Mouse (Mus musculus) heart, embryonic 13.5 days (tissue): ENCODE measurements around the gene Eif2b1. TPM values are rescaled to one million over a fixed set of nuclear protein-coding genes. Genes with fewer than 3 reads are reported as not detected.
"Not testable (repeated sequence)": the region's sequence is repeated elsewhere in the genome, so short reads cannot be mapped to it uniquely, and the experiment has no call there.

Experiments
- ATAC-seq: fragments of 200-750 bp; cut with Nextera tagmentation; 2 replicates; pipeline ENCODE4 v1.8.0; 2017; ENCODE audit warnings: moderate TSS enrichment; ENCODE audit not compliant: insufficient number of reproducible peaks, low FRiP score, low TSS enrichment; ENCODE audit errors: extremely low read depth
- H3K27ac ChIP-seq: fragments of 300-500 bp; sonication (generic); replicated peaks from 2 replicates; pipeline ENCODE4 v1.5.1; 2015; ENCODE audit warnings: moderate library complexity, mild to moderate bottlenecking, inconsistent platforms
- H3K27me3 ChIP-seq: fragments of 300-500 bp; sonication (generic); replicated peaks from 2 replicates; pipeline ENCODE4 v1.6.1; 2015; ENCODE audit warnings: mild to moderate bottlenecking, inconsistent platforms
- H3K36me3 ChIP-seq: fragments of 300-500 bp; sonication (generic); 2 replicates; pipeline ENCODE4 v1.6.1; 2015; ENCODE audit warnings: mild to moderate bottlenecking, inconsistent platforms
- H3K4me1 ChIP-seq: fragments of 300-500 bp; sonication (generic); 2 replicates; pipeline ENCODE4 v1.6.1; 2015; ENCODE audit warnings: inconsistent platforms
- H3K4me2 ChIP-seq: fragments of 300-500 bp; sonication (generic); 2 replicates; pipeline ENCODE4 v1.6.1; 2015; ENCODE audit warnings: inconsistent platforms, mild to moderate bottlenecking, moderate library complexity
- H3K4me3 ChIP-seq: fragments of 300-500 bp; sonication (generic); 2 replicates; pipeline ENCODE4 v1.5.1; 2015; ENCODE audit warnings: moderate library complexity, mild to moderate bottlenecking, inconsistent platforms
- H3K9ac ChIP-seq: fragments of 300-500 bp; sonication (generic); 2 replicates; pipeline ENCODE4 v1.6.1; 2015; ENCODE audit warnings: inconsistent platforms, mild to moderate bottlenecking, moderate library complexity
- H3K9me3 ChIP-seq: fragments of 300-500 bp; sonication (generic); 2 replicates; pipeline ENCODE4 v1.6.1; 2016; ENCODE audit warnings: inconsistent platforms
- WGBS: fragments of 180-500 bp; shearing (Covaris S2); methylation state at CpG from one replicate; pipeline ENCODE4 v1.1.7; 2015; ENCODE audit warnings: mixed read lengths; 5-methylcytosine and 5-hydroxymethylcytosine counted together
- polyA plus RNA-seq: library from polyadenylated mRNA; unstranded; fragments of >200 nt; fragmentation: Nextera tagmentation; extraction: Ambion mirVana; gene quantifications from 2 replicates; pipeline ENCODE4 v1.2.1, GENCODE M21; 2015

Eif2b1 gene
- 60.8 and 62.0 TPM in 2 replicates for polyA plus RNA-seq

GRCm38 (mm10) chr5:124578633-124579317 lies at the start of gene Eif2b1, which contains the start of gene Gtf2h3:
TSS of gene Eif2b1 (minus strand) at chr5:124579131.
TSS of gene Gtf2h3 (plus strand) at chr5:124579140.
- WGBS: under 1% methylated on average over 51 of the region's 51 CpGs
- peaks cover 57% of the 10 kb centered on the region for H3K36me3 ChIP-seq
- peaks cover 18% of the 10 kb centered on the region for H3K4me1 ChIP-seq

DNA sequence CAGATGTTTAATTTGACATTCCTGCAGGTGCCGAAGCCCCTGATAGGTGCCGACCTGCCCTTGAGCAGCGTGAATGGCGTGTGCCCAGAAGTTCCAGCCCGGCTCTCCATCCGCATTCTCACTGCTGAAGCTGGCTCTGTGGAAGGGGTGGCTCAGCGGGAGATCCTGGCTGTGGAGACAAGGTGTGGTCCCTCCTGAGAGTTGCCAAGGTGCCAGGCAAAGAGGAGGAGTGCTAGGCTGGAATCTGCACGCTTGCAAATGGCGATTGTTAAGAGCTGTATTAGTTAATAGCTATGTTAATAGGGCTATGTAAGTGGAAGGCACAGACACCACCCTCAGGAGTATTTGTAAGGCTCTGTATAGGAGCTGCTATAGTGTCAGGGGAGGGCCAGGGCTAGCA lies 45.4 kb upstream of the Eif2b1 start:
- WGBS: 83% methylated on average over 9 of the region's 9 CpGs
- H3K9me3 ChIP-seq: no peaks in the 10 kb centered on the region
- no peak for ATAC-seq
- no peak overlapping the region for H3K9ac ChIP-seq
- H3K4me2 ChIP-seq: no peak overlapping the region
- H3K4me3 ChIP-seq: no peak overlapping the region
- H3K36me3 ChIP-seq: 0 out of 2 replicates have a peak, but pooled peaks cover 3% of the 10 kb centered on the region
- H3K27me3 ChIP-seq: no peaks in the 10 kb centered on the region
- H3K27ac ChIP-seq: no peak overlapping the region
- H3K4me1 ChIP-seq: peaks cover 6% of the 10 kb centered on the region

More at GRCm38 (mm10) chr5:124578633-124579317, at the start of gene Eif2b1, which contains the start of gene Gtf2h3:
- Histone ChIP-seq H3K27me3 (no peaks in the 10 kb centered on the region), H3K9ac (peak within 1 kb of the TSS; percentile 89), H3K4me3 (peak within 1 kb of the TSS; percentile 76), H3K27ac (0 out of 2 replicates have a peak within 1 kb of the TSS, but pooled peaks have one; percentile 6), H3K9me3 (no peaks in the 10 kb centered on the region), H3K4me2 (peak within 1 kb of the TSS; percentile 83)
- peak; percentile 79; the same call in 1 of the 2 replicates for ATAC-seq

GRCm38 (mm10) chr5:124622890-124623289 lies 44.0 kb upstream of the Eif2b1 start:
- Histone ChIP-seq H3K27me3 (no peaks in the 10 kb centered on the region), H3K9ac (no peak overlapping the region), H3K36me3 (0 out of 2 replicates have a peak, but pooled peaks cover 3% of the 10 kb centered on the region), H3K4me3 (no peak overlapping the region), H3K27ac (no peak overlapping the region), H3K4me2 (no peak overlapping the region), H3K9me3 (no peaks in the 10 kb centered on the region), H3K4me1 (peaks cover 1% of the 10 kb centered on the region)
- no peak for ATAC-seq
- WGBS: 76% methylated on average over 15 of the region's 15 CpGs

DNA sequence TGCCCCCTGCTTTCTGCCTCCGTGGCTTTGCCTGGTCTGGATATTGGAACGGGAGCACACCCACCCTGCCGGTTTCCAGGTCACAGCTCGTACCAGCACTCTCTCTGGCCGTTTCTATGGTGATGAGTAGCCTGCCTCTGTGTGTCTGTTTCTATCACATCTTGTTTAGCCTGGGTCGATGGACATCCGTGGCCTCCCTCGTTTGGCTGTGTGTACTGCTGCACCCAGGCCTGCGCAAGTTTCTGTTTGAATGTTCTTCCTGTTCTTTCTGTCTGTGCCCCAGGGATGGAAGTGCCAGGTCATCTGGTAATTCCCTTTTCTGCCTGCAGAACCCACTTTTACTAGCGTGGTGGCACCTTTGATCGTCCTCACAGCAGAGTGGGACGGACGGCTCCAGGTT lies 42.4 kb upstream of the Eif2b1 start:
- H3K4me2 ChIP-seq: no peak overlapping the region
- H3K36me3 ChIP-seq: 0 out of 2 replicates have a peak, but pooled peaks cover 3% of the 10 kb centered on the region
- ATAC-seq: no peak
- no peaks in the 10 kb centered on the region for H3K4me1 ChIP-seq
- H3K27ac ChIP-seq: no peak overlapping the region
- H3K9ac ChIP-seq: no peak overlapping the region
- WGBS: 72% methylated on average over 13 of the region's 13 CpGs
- H3K27me3 ChIP-seq: no peaks in the 10 kb centered on the region
- H3K4me3 ChIP-seq: no peak overlapping the region
- no peaks in the 10 kb centered on the region for H3K9me3 ChIP-seq

- Histone ChIP-seq H3K9ac (no peak overlapping the region), H3K27ac (no peak overlapping the region), H3K4me3 (no peak overlapping the region), H3K4me1 (no peaks in the 10 kb centered on the region), H3K36me3 (no peaks in the 10 kb centered on the region), H3K27me3 (no peaks in the 10 kb centered on the region), H3K9me3 (no peaks in the 10 kb centered on the region), H3K4me2 (no peak overlapping the region)
- no peak for ATAC-seq
- WGBS: 72% methylated on average over 10 of the region's 10 CpGs
These were observed 39.8 kb upstream of the Eif2b1 start for GRCm38 (mm10) chr5:124618711-124619110.

DNA sequence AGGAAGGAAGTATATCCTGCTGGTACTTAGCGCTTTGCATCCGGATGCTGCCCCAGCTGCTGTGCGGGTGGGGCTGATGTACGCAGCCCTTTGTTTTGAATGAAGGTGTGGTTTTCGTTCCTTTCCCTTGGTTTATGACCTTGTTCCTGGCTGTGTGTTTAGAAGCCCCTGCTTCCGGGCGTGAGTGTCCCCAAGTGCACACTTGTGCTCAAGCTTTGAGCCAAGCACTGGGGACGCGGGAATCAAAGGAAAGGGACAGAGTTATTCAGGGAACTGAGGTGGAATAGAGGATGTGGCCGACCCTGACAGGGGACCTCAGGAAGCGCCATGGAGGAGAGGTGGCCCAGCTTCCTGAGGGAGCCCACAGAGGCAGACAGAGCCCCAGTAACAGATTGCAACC lies 35.8 kb upstream of the Eif2b1 start:
- Histone ChIP-seq H3K9ac (no peak overlapping the region), H3K27me3 (no peaks in the 10 kb centered on the region), H3K4me2 (no peak overlapping the region), H3K4me1 (no peaks in the 10 kb centered on the region), H3K9me3 (no peaks in the 10 kb centered on the region), H3K4me3 (no peak overlapping the region), H3K36me3 (peaks cover 8% of the 10 kb centered on the region), H3K27ac (no peak overlapping the region)
- WGBS: 74% methylated on average over 11 of the region's 11 CpGs
- no peak for ATAC-seq

GRCm38 (mm10) chr5:124610965-124611364 lies 32.0 kb upstream of the Eif2b1 start:
- Histone ChIP-seq H3K9me3 (no peaks in the 10 kb centered on the region), H3K9ac (no peak overlapping the region), H3K36me3 (peaks cover 8% of the 10 kb centered on the region), H3K4me2 (no peak overlapping the region), H3K4me3 (no peak overlapping the region), H3K4me1 (no peaks in the 10 kb centered on the region), H3K27me3 (no peaks in the 10 kb centered on the region), H3K27ac (no peak overlapping the region)
- 64% methylated on average over 10 of the region's 10 CpGs for WGBS
- ATAC-seq: no peak

DNA sequence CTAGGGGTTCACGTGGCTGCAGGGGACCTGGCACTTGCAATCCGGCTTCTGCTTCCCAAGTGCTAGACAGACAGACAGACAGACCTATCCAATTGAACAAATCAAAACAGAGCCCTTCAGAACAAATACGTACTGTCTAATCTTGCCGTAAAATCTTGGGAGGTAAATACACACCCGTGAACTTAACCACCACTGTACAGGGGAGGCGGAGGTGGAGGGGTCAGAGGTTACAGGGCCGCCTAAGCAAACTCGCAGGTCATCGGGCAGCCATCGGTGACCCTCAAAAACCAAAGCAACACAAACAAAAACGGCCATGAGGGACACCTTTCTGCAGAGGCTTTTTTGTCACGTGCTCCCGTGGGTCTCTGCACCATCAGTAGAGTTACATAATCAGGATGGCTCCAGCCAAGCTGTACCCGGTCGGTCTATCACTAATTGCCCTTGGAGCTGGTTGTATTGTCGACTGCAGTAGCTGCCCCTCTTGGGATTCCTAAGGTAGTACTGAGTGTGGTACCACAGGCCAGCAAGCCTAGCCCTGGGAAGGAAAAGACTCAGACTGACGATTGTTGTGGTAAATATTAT lies 26.2 kb upstream of the Eif2b1 start:
- no peak for ATAC-seq

GRCm38 (mm10) chr5:124604296-124604695 lies 25.4 kb upstream of the Eif2b1 start:
- Histone ChIP-seq H3K4me3 (no peak overlapping the region), H3K4me2 (no peak overlapping the region), H3K27ac (no peak overlapping the region), H3K4me1 (peaks cover 3% of the 10 kb centered on the region), H3K27me3 (no peaks in the 10 kb centered on the region), H3K9ac (no peak overlapping the region), H3K9me3 (no peaks in the 10 kb centered on the region), H3K36me3 (peaks cover 3% of the 10 kb centered on the region; the same call in 1 of the 2 replicates)
- WGBS: 57% methylated on average over 4 of the region's 4 CpGs
- ATAC-seq: no peak

More for the DNA sequence above, 26.2 kb upstream of the Eif2b1 start:
- Histone ChIP-seq H3K27ac (no peak overlapping the region), H3K27me3 (no peaks in the 10 kb centered on the region), H3K36me3 (peaks cover 3% of the 10 kb centered on the region; the same call in 1 of the 2 replicates), H3K9ac (no peak overlapping the region), H3K4me3 (no peak overlapping the region), H3K4me1 (no peaks in the 10 kb centered on the region), H3K4me2 (no peak overlapping the region), H3K9me3 (no peaks in the 10 kb centered on the region)
- WGBS: 81% methylated on average over 17 of the region's 17 CpGs

DNA sequence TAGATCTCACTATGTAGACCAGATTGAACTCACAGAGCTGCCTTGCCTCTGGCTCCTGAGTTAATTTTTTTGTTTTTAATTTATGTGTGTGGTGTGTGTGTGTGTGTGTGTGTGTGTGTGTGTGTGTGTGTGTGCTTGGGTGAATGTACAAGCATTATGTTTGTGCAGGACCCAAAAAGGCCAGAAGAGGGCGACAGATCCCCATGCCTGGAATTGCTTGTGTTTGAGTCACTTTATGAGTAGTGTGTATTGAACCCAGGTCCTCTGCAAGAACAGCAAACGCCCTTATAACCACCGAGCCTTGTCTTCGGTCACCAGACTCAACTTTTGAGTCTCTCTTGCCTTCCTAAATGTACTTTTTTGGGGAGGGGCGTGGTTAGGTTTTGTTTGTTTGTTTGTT lies 23.4 kb upstream of the Eif2b1 start:
- Histone ChIP-seq H3K9me3 (no peaks in the 10 kb centered on the region), H3K4me3 (no peak overlapping the region), H3K4me1 (peaks cover 7% of the 10 kb centered on the region), H3K27ac (no peak overlapping the region), H3K27me3 (no peaks in the 10 kb centered on the region), H3K9ac (no peak overlapping the region), H3K4me2 (no peak overlapping the region), H3K36me3 (peaks cover 4% of the 10 kb centered on the region)
- 60% methylated on average over 5 of the region's 5 CpGs for WGBS
- ATAC-seq: no peak

DNA sequence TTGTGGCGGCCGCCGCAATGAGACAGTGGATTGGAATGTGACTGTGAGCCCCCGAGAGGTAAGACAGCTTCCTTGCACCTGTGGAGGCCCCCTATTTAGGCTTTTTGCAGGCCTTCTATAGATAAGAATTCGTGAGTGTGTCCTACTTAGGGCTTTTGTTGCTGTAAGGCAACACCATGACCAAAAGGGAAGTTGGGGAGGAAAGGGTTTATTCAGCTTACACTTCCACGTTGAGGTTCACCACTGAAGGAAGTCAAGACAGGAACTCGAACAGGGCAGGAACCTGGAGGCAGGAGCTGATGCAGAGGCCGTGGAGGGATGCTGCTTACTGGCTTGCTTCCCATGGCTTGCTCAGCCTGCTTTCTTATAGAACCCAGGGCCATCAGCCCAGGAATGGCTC lies 20.8 kb upstream of the Eif2b1 start:
- H3K4me1 ChIP-seq, H3K27me3 ChIP-seq, H3K9me3 ChIP-seq, H3K27ac ChIP-seq, ATAC-seq, H3K9ac ChIP-seq: not testable (repeated sequence)
- H3K4me3 ChIP-seq: peak overlapping the region; percentile 85
- 41% methylated on average over 8 of the region's 8 CpGs for WGBS
- peak overlapping the region; percentile 90 for H3K4me2 ChIP-seq
- peaks cover 29% of the 10 kb centered on the region for H3K36me3 ChIP-seq
